Mouse (Mus musculus) MEL (cell line): ENCODE data around the gene Mief1.

Experiments
- CTCF ChIP-seq, 3 experiments: IDR thresholded peaks in 2 of 3; conservative IDR thresholded peaks in 1 of 3; 2 replicates each; pipeline ENCODE4 v1.5.1; 2011 to 2012; ENCODE audit warnings: low read length in 3 of 3, low read depth in 2 of 3, mild to moderate bottlenecking in 2 of 3, improper control_type of control experiment in 1 of 3, inconsistent platforms in 1 of 3, mixed read lengths in 1 of 3, moderate library complexity in 1 of 3; ENCODE audit not compliant: control insufficient read depth in 1 of 3, insufficient read depth in 1 of 3, poor library complexity in 1 of 3, severe bottlenecking in 1 of 3
- ETS1 ChIP-seq: IDR thresholded peaks from 2 replicates; pipeline ENCODE4 v1.6.1; 2012; ENCODE audit warnings: low read depth, mild to moderate bottlenecking, inconsistent platforms, low read length, improper control_type of control experiment, moderate library complexity
- GATA1 ChIP-seq: IDR thresholded peaks from 2 replicates; pipeline ENCODE4 v1.6.1; 2011; ENCODE audit warnings: low read depth, low read length, improper control_type of control experiment
- NRF1 ChIP-seq: IDR thresholded peaks from 2 replicates; pipeline ENCODE4 v1.6.1; 2014; ENCODE audit warnings: low read depth, mild to moderate bottlenecking, inconsistent platforms, low read length, improper control_type of control experiment, moderate library complexity; ENCODE audit not compliant: poor library complexity, insufficient read depth, severe bottlenecking
- TBP ChIP-seq: IDR thresholded peaks from 2 replicates; pipeline ENCODE4 v1.8.0; 2011; ENCODE audit warnings: low read depth, low read length, improper control_type of control experiment
- ZC3H11A ChIP-seq: IDR thresholded peaks from 2 replicates; pipeline ENCODE4 v1.6.1; 2012; ENCODE audit warnings: low read depth, mild to moderate bottlenecking, inconsistent platforms, low read length, improper control_type of control experiment
- ZNF384 ChIP-seq: IDR thresholded peaks from 2 replicates; pipeline ENCODE4 v1.6.1; 2012; ENCODE audit warnings: low read depth, mild to moderate bottlenecking, inconsistent platforms, low read length, improper control_type of control experiment

- TF ChIP-seq CTCF (IDR thresholded peaks at IDR 0.05 in 2 of 3, conservative IDR thresholded peaks at IDR 0.05 in 1 of 3; ENCODE audit: control insufficient read depth in 1 of 3, insufficient read depth in 1 of 3, low read depth in 2 of 3, low read length in 3 of 3, poor library complexity in 1 of 3, severe bottlenecking in 1 of 3) (no peak), ETS1 (no peak), GATA1 (no peak), ZC3H11A (no peak), NRF1 (no peak), ZNF384 (no peak), TBP (no peak)
Observed at GRCm38 (mm10) chr15:80217476-80217875, 16.3 kb upstream of the Mief1 start.
